Mouse (Mus musculus) liver, postnatal 0 days (tissue): ENCODE data around the gene Cdk6. TPM values are rescaled to one million over a fixed set of nuclear protein-coding genes. Genes with fewer than 3 reads are reported as not detected.

ENCODE experiments used
- ATAC-seq: fragments of 200-750 bp; cut with Nextera tagmentation; 2 replicates; pipeline ENCODE4 v1.8.0; 2017; ENCODE audit warnings: mild to moderate bottlenecking, moderate library complexity
- DNase-seq: peaks from one replicate; pipeline ENCODE4 v3.0.0-alpha.2; 2016
- H3K27ac ChIP-seq: fragments of 300-500 bp; sonication (generic); 2 replicates; pipeline ENCODE4 v1.5.1; 2014; ENCODE audit warnings: antibody characterized with exemption, moderate library complexity, mild to moderate bottlenecking, low read depth
- H3K27me3 ChIP-seq: fragments of 300-500 bp; sonication (generic); 2 replicates; pipeline ENCODE4 v1.6.1; 2014; ENCODE audit warnings: low read length, control low read depth, mixed read lengths; ENCODE audit not compliant: insufficient read depth
- H3K36me3 ChIP-seq: fragments of 300-500 bp; sonication (generic); replicated peaks from 2 replicates; pipeline ENCODE4 v1.6.1; 2014; ENCODE audit warnings: mild to moderate bottlenecking, control low read depth, low read length, moderate library complexity, mixed read lengths; ENCODE audit not compliant: insufficient read depth
- H3K4me1 ChIP-seq: fragments of 300-500 bp; sonication (generic); 2 replicates; pipeline ENCODE4 v1.6.1; 2014; ENCODE audit warnings: antibody characterized with exemption, mild to moderate bottlenecking, control low read depth; ENCODE audit not compliant: insufficient read depth
- H3K4me2 ChIP-seq: fragments of 300-500 bp; sonication (generic); 2 replicates; pipeline ENCODE4 v1.6.1; 2014; ENCODE audit warnings: low read depth, mild to moderate bottlenecking, low read length, moderate library complexity, mixed read lengths
- H3K4me3 ChIP-seq: fragments of 300-500 bp; sonication (generic); 2 replicates; pipeline ENCODE4 v1.5.1; 2014; ENCODE audit warnings: low read depth, low read length
- H3K9ac ChIP-seq: fragments of 300-500 bp; sonication (generic); replicated peaks from 2 replicates; pipeline ENCODE4 v1.6.1; 2014; ENCODE audit warnings: mild to moderate bottlenecking, moderate library complexity
- H3K9me3 ChIP-seq: fragments of 300-500 bp; sonication (generic); 2 replicates; pipeline ENCODE4 v1.6.1; 2016; ENCODE audit warnings: mild to moderate bottlenecking, control low read depth, low read length, mixed read lengths
- CTCF ChIP-seq: sonication (generic); IDR thresholded peaks from 2 replicates; pipeline ENCODE4 v1.5.1; 2016; ENCODE audit warnings: antibody characterized with exemption, low read depth
- EP300 ChIP-seq: IDR thresholded peaks from 2 replicates; pipeline ENCODE4 v1.6.1; 2016; ENCODE audit warnings: antibody characterized with exemption, low read depth, mild to moderate bottlenecking
- WGBS: fragments of 180-500 bp; shearing (Covaris S2); extraction: QIAGEN DNeasy Blood & Tissue Kit; methylation state at CpG from one replicate; pipeline ENCODE4 v1.1.7; 2014; ENCODE audit not compliant: insufficient replicate concordance; 5-methylcytosine and 5-hydroxymethylcytosine counted together
- polyA plus RNA-seq: library from polyadenylated mRNA; unstranded; fragments of >200 nt; fragmentation: Nextera tagmentation; extraction: Ambion mirVana; gene quantifications from 2 replicates; pipeline ENCODE4 v1.2.1, GENCODE M21; 2015

The Cdk6 gene
- polyA plus RNA-seq, 1 experiment from 2014 or later, result 17.3 TPM

DNA sequence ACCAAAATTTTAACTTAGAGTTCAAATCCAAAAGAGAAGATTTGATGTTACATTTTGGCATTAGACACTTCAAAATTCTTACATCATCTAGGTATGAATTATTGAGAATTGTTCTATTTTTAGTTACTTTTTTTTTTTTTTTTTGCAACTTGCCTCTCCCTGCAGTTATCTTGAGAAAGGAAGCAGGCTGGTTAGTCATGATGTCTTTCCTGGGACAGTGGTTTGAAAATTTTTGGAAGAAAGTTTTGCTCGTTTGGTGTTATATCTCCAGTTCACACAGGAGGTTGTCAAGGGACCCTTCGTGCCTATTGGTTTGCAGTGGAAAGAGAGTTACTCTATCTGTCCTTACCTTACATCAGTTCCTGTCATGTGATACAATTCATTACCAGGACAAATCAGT lies 29.9 kb downstream of the Cdk6 start:
- 72% methylated on average over 2 of the region's 2 CpGs for WGBS
- no peak for TF ChIP-seq CTCF
- H3K4me2 ChIP-seq, result no peak overlapping the region

DNA sequence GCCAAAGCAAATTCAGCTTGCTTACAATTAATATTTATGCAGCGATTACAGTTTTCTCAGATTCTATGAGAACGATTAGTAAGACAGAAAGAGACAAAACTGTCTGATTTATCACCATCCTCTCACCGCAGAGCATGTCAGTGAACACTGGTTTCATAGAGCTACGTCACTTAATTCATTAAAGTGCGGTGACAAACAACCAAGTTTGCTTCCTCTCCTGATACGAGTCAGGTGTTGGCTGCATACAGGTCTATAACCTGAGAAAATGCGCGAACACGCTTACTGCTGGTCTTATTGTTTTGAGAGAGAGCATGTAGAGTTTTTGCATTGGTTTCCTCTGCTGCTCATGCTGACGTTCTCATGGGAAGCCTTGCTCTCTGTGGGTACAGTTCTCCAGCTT lies 31.9 kb downstream of the Cdk6 start:
- Histone ChIP-seq H3K27ac (no peak overlapping the region), H3K9ac (no peak overlapping the region), H3K4me1 (peaks cover 10% of the 10 kb centered on the region; the same call in 1 of the 2 replicates), H3K4me2 (no peak overlapping the region), H3K36me3 (no peaks in the 10 kb centered on the region), H3K9me3 (no peaks in the 10 kb centered on the region), H3K4me3 (no peak overlapping the region), H3K27me3 (no peaks in the 10 kb centered on the region)
- no peak for TF ChIP-seq EP300
- no peak for TF ChIP-seq CTCF
- DNase-seq (no peak), ATAC-seq (no peak)
- 80% methylated on average over 10 of the region's 10 CpGs for WGBS

More for the DNA sequence above, 29.9 kb downstream of the Cdk6 start:
- Histone ChIP-seq H3K4me1 (peaks cover 10% of the 10 kb centered on the region; the same call in 1 of the 2 replicates), H3K9me3 (no peaks in the 10 kb centered on the region), H3K27me3 (no peaks in the 10 kb centered on the region), H3K27ac (no peak overlapping the region), H3K36me3 (no peaks in the 10 kb centered on the region), H3K9ac (no peak overlapping the region), H3K4me3 (no peak overlapping the region)
- ATAC-seq (no peak), DNase-seq (no peak)

DNA sequence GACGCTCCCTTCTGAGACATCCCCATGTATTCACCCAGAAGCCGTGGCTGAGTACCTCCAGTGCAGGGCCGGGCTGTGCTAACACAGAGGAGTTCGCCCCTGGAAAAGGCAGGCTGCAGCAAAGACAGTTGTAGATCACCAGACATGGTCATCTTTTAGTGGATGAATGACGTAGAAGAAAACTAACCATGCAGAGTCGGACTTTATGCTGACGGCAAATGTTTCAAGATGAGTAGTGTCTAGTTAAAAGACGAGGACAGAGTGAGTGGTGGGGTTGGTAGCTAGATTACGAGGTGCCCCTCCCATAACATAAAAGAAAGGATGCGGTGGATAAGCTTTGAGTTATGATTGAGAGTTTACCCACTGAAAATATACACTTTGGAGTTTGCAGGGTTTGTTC lies 33.5 kb downstream of the Cdk6 start:
- WGBS, result 87% methylated on average over 10 of the region's 10 CpGs
- no peak overlapping the region for H3K9ac ChIP-seq
- H3K36me3 ChIP-seq, result no peaks in the 10 kb centered on the region
- H3K27me3 ChIP-seq, result no peaks in the 10 kb centered on the region
- DNase-seq (no peak), ATAC-seq (no peak)
- no peaks in the 10 kb centered on the region for H3K9me3 ChIP-seq
- H3K4me1 ChIP-seq, result peaks cover 10% of the 10 kb centered on the region
- H3K4me2 ChIP-seq, result no peak overlapping the region
- no peak overlapping the region for H3K27ac ChIP-seq
- no peak overlapping the region for H3K4me3 ChIP-seq
- TF ChIP-seq CTCF, result no peak
- no peak for TF ChIP-seq EP300

DNA sequence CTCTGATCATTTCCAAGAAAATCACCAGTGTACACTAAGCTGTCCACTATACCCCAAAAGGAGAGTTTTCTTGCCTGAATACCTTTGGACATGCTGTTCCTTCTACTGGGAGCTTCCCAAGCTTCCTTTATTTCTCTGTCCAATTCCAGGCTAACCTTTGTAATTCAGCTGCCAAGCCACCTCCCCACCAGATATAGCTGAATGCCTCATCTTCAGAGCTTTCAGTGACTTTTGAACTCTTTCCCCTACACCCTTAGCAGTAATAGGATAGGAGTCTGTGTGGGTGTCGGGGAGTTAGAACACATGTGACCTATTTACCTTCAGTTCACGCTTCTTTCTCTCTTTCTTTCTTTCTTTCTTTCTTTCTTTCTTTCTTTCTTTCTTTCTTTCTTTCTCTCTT lies 34.9 kb downstream of the Cdk6 start:
- TF ChIP-seq EP300, result no peak
- no peak for TF ChIP-seq CTCF
- ATAC-seq (peak; percentile 30; the same call in 1 of the 2 replicates), DNase-seq (no peak)
- H3K27me3 ChIP-seq, result no peaks in the 10 kb centered on the region
- 0 out of 2 replicates have a peak overlapping the region, but pooled peaks have one; percentile 19 for H3K27ac ChIP-seq
- whole genome bisulfite sequencing, result 66% methylated on average over 2 of the region's 2 CpGs
- no peaks in the 10 kb centered on the region for H3K9me3 ChIP-seq
- no peak overlapping the region for H3K4me3 ChIP-seq
- peaks cover 18% of the 10 kb centered on the region for H3K4me1 ChIP-seq
- no peak overlapping the region for H3K9ac ChIP-seq
- no peak overlapping the region for H3K4me2 ChIP-seq
- no peaks in the 10 kb centered on the region for H3K36me3 ChIP-seq

DNA sequence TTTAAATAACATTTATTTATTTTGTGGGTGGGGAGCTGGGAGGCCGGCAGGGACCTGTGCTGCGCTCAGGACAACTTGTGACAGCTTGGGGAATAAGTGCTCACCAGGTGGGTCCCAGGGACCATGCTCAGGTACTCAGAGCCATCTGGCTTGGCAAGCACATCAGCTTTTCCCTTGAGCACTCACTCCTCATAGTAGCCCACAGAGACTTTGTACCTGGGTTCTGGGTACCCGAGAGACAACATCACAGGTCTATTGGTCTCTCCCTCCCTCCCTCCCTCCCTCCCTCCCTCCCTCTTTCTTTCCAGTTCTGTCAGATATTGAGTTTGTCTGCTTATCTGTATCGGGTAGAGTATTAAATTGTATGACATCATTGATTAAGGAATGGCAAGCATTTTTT lies 38.0 kb downstream of the Cdk6 start:
- H3K27ac ChIP-seq, result no peak overlapping the region
- no peaks in the 10 kb centered on the region for H3K27me3 ChIP-seq
- H3K4me3 ChIP-seq, result no peak overlapping the region
- no peaks in the 10 kb centered on the region for H3K9me3 ChIP-seq
- no peak for TF ChIP-seq CTCF
- no peak for TF ChIP-seq EP300
- no peak overlapping the region for H3K9ac ChIP-seq
- no peak overlapping the region for H3K4me2 ChIP-seq
- ATAC-seq (peak; percentile 57; the same call in 1 of the 2 replicates), DNase-seq (no peak)
- peaks cover 40% of the 10 kb centered on the region for H3K4me1 ChIP-seq
- WGBS, result 55% methylated on average over 4 of the region's 4 CpGs
- H3K36me3 ChIP-seq, result no peaks in the 10 kb centered on the region

DNA sequence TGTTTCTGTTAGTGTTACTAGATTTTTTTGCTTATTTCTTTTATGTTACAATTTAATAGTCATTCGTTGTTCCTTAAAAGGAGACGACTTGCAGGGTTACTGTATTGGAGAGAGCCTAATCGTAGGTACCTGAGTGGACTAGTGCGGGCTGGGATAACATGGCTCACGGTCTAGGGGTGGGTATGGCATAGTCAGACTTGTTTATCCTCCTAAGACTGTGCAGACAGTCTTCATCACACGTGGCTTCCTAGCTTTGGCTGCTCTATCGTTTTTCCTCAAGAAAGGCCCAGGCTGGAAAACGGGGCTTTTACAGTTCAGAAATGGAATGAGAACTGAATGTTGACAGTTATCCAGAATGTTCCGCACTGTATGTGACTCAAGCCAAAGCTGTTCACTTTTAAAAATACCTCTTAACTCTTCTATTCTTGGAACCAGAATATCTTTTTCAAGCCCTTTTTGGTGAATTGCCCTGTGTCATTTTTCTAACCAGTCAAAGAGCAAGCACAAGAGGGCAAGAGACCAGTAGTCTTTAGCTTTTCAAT lies 39.5 kb downstream of the Cdk6 start:
- H3K4me1 ChIP-seq, result peaks cover 41% of the 10 kb centered on the region
- no peak overlapping the region for H3K4me3 ChIP-seq
- H3K9ac ChIP-seq, result no peak overlapping the region
- H3K27me3 ChIP-seq, result no peaks in the 10 kb centered on the region
- WGBS, result 75% methylated on average over 9 of the region's 9 CpGs
- no peaks in the 10 kb centered on the region for H3K36me3 ChIP-seq
- no peak overlapping the region for H3K4me2 ChIP-seq
- ATAC-seq (no peak), DNase-seq (no peak)
- peak overlapping the region; percentile 37; the same call in 1 of the 2 replicates for H3K27ac ChIP-seq
- TF ChIP-seq CTCF, result no peak
- TF ChIP-seq EP300, result no peak
- no peaks in the 10 kb centered on the region for H3K9me3 ChIP-seq
